Mouse (Mus musculus) midbrain, embryonic 16.5 days (tissue): ENCODE measurements at regions not wholly inside any gene's neighbourhood (a gene's known extent, or its start where the extent isn't known, plus 50 kb on each side); places are given as distances from the start of the nearest gene placed in this dataset.

Experiments
- ATAC-seq: fragments of 200-750 bp; cut with Nextera tagmentation; 2 replicates; pipeline ENCODE4 v1.8.0; 2017; ENCODE audit warnings: moderate TSS enrichment
- H3K27ac ChIP-seq: fragments of 300-500 bp; sonication (generic); 2 replicates; pipeline ENCODE4 v1.5.1; 2014; ENCODE audit warnings: mild to moderate bottlenecking, low read length, mixed read lengths
- H3K27me3 ChIP-seq: fragments of 300-500 bp; sonication (generic); 2 replicates; pipeline ENCODE4 v1.6.1; 2014; ENCODE audit warnings: low read depth, low read length, mixed read lengths; ENCODE audit not compliant: control insufficient read depth, insufficient read depth
- H3K36me3 ChIP-seq: fragments of 300-500 bp; sonication (generic); 2 replicates; pipeline ENCODE4 v1.6.1; 2014; ENCODE audit warnings: mild to moderate bottlenecking, low read length, moderate library complexity, mixed read lengths; ENCODE audit not compliant: control insufficient read depth, insufficient read depth
- H3K4me1 ChIP-seq: fragments of 300-500 bp; sonication (generic); 2 replicates; pipeline ENCODE4 v1.6.1; 2014; ENCODE audit warnings: mild to moderate bottlenecking, low read length, mixed read lengths; ENCODE audit not compliant: control insufficient read depth, insufficient read depth
- H3K4me2 ChIP-seq: fragments of 300-500 bp; sonication (generic); 2 replicates; pipeline ENCODE4 v1.6.1; 2014; ENCODE audit warnings: mild to moderate bottlenecking, low read length, mixed read lengths
- H3K4me3 ChIP-seq: fragments of 300-500 bp; sonication (generic); 2 replicates; pipeline ENCODE4 v1.5.1; 2014; ENCODE audit warnings: low read depth, mild to moderate bottlenecking, low read length, moderate library complexity, mixed read lengths
- H3K9ac ChIP-seq: fragments of 300-500 bp; sonication (generic); 2 replicates; pipeline ENCODE4 v1.6.1; 2014; ENCODE audit warnings: low read depth, low read length, mixed read lengths
- H3K9me3 ChIP-seq: fragments of 300-500 bp; sonication (generic); replicated peaks from 2 replicates; pipeline ENCODE4 v1.6.1; 2014; ENCODE audit warnings: mild to moderate bottlenecking, low read length, mixed read lengths; ENCODE audit not compliant: control insufficient read depth, poor library complexity, severe bottlenecking
- WGBS: fragments of 180-500 bp; shearing (Covaris S2); extraction: QIAGEN DNeasy Blood & Tissue Kit; methylation state at CpG from one replicate; pipeline ENCODE4 v1.1.7; 2014; 5-methylcytosine and 5-hydroxymethylcytosine counted together

- H3K9me3 ChIP-seq, result no peaks in the 10 kb centered on the region
- ATAC-seq, result no peak
- H3K4me2 ChIP-seq, result no peak overlapping the region
- WGBS, result 47% methylated on average over 7 of the region's 7 CpGs
- no peaks in the 10 kb centered on the region for H3K36me3 ChIP-seq
- peaks cover 4% of the 10 kb centered on the region; the same call in 1 of the 2 replicates for H3K4me1 ChIP-seq
- H3K9ac ChIP-seq, result no peak overlapping the region
- no peak overlapping the region for H3K4me3 ChIP-seq
- H3K27ac ChIP-seq, result no peak overlapping the region
- H3K27me3 ChIP-seq, result no peaks in the 10 kb centered on the region
These were observed 156.2 kb downstream of the Dmrta2 start for GRCm38 (mm10) chr4:110134036-110134435.

DNA sequence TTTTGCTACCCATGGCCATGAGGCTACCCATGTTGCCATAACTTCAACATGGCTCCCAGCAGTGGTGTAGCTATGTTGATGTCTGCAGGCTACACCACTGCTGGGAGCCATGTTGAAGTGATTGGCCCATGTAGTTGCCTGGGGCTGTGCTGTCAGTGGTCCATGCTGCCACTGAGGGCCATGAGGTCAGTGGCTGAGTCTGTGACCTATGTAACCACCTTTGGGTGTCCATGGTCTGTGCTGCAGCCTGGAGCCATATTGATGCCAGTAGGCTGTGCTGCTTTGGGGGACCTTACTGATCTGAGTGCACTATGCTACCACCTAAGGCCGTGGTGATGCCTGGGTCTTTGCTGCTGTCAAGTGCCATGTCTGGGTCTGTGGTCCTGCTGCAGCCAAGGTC is 167.4 kb downstream of the Dmrta2 start:
- Histone ChIP-seq H3K4me3 (no peak overlapping the region), H3K27me3 (no peaks in the 10 kb centered on the region), H3K36me3 (no peaks in the 10 kb centered on the region), H3K4me2 (no peak overlapping the region), H3K9me3 (no peaks in the 10 kb centered on the region), H3K27ac (no peak overlapping the region), H3K4me1 (no peaks in the 10 kb centered on the region), H3K9ac (no peak overlapping the region)
- no peak for ATAC-seq
- WGBS, result 100% methylated on average over 1 of the region's 1 CpGs

- Histone ChIP-seq H3K4me3 (no peak overlapping the region), H3K27ac (peak overlapping the region; percentile 82), H3K4me2 (peak overlapping the region; percentile 33), H3K27me3 (no peaks in the 10 kb centered on the region), H3K9ac (no peak overlapping the region), H3K9me3 (no peaks in the 10 kb centered on the region), H3K36me3 (no peaks in the 10 kb centered on the region), H3K4me1 (peaks cover 17% of the 10 kb centered on the region)
- ATAC-seq, result peak; percentile 94
- 4% methylated on average over 15 of the region's 15 CpGs for WGBS
These were observed 174.5 kb downstream of the Dmrta2 start for GRCm38 (mm10) chr4:110152103-110152946.
